Mouse (Mus musculus) brain, embryonic 14.5 days (tissue): Measurements from ENCODE around the gene Tmem121b.

Experiments used
- CTCF ChIP-seq: fragments of 200-500 bp; IDR thresholded peaks from 2 replicates; pipeline ENCODE4 v1.5.1; 2012; ENCODE audit warnings: inconsistent platforms, mild to moderate bottlenecking, moderate library complexity, borderline replicate concordance; ENCODE audit not compliant: insufficient read depth, insufficient read length; ENCODE audit errors: extremely low read depth
- POLR2A ChIP-seq: fragments of 200-500 bp; IDR thresholded peaks from 2 replicates; pipeline ENCODE4 v1.6.1; 2012; ENCODE audit warnings: mild to moderate bottlenecking, inconsistent platforms, borderline replicate concordance; ENCODE audit not compliant: poor library complexity, insufficient read depth, insufficient read length, severe bottlenecking; ENCODE audit errors: extremely low read depth

GRCm38 (mm10) chr6:120504051-120504450 is 10.4 kb upstream of the Tmem121b start:
- no peak for TF ChIP-seq CTCF
- no peak for TF ChIP-seq POLR2A
